Mouse (Mus musculus): Measurements from ENCODE around the gene Vps8.

GRCm38 (mm10) chr16:21590806-21591205 is 167.9 kb downstream of the Vps8 start:
- TF ChIP-seq CTCF (IDR thresholded peaks at IDR 0.05; ENCODE audit: extremely low read depth, insufficient read depth, low read length) (no peak), POLR2A (IDR thresholded peaks at IDR 0.05; ENCODE audit: extremely low read depth, insufficient read depth, low read length) (no peak)

All from cortical plate, adult 2 months (tissue).